Comparison of ENCODE assay signal across 16 mouse cellular contexts in the genomic region with DNA sequence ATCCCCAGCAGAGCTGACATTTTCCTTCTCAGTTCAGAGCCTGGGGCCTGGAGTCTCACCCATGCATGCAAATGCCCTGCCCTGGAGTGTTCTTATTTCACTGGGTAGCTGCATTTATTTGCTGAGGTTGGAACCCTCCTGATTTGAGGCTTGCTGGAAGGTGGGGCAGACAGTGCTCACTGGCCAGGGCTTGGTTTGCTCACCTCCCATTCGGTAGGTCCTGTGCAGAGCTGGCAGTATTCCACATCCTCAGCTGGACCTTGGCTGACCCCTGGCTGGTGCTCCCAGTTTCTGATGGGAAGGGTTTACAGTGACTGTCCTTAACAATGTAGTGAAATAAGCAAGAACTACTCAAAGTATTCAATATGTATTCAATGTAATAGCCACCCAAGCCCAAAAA. TPM values are rescaled to one million over a fixed set of nuclear protein-coding genes. Genes with fewer than 3 reads are reported as not detected.
"Had no signal": no experiment of that assay in that cellular context is flagged by ENCODE, and none has a peak within 500 bp of the region (broad histone marks: within the 10 kb centered on the region; RNA-seq: fewer than 3 reads in every experiment).

No protein-coding gene starts in this region.

RNA-seq across cellular contexts. Expression of a gene that starts 31.9 kb away (rescaled TPM):
- polyA plus RNA-seq: limb, embryonic 11.5 days had no signal

RNA-seq across cellular contexts. Expression of a gene that starts 44.8 kb away (rescaled TPM):
- polyA plus RNA-seq: heart, embryonic 11.5 days; heart, embryonic 13.5 days; heart, postnatal 0 days; hindbrain, embryonic 13.5 days; hindbrain, embryonic 15.5 days; hindbrain, postnatal 0 days; intestine, embryonic 15.5 days; limb, embryonic 11.5 days; limb, embryonic 13.5 days; limb, embryonic 15.5 days; liver, adult 2 months; liver, embryonic 12.5 days had no signal

RNA-seq across cellular contexts. Expression of a gene that starts 45.3 kb away (rescaled TPM):
- polyA plus RNA-seq: heart, embryonic 11.5 days had no signal

RNA-seq across cellular contexts. Expression of a gene that starts 58.1 kb away (rescaled TPM):
- polyA plus RNA-seq: heart, embryonic 11.5 days; heart, embryonic 15.5 days; heart, postnatal 0 days; hindbrain, embryonic 11.5 days; hindbrain, embryonic 13.5 days; hindbrain, embryonic 15.5 days; hindbrain, postnatal 0 days; intestine, embryonic 15.5 days; intestine, postnatal 0 days; kidney, postnatal 0 days; limb, embryonic 11.5 days; limb, embryonic 13.5 days; limb, embryonic 15.5 days had no signal
